9 mouse cellular contexts compared by ENCODE assay signal in the genomic region with DNA sequence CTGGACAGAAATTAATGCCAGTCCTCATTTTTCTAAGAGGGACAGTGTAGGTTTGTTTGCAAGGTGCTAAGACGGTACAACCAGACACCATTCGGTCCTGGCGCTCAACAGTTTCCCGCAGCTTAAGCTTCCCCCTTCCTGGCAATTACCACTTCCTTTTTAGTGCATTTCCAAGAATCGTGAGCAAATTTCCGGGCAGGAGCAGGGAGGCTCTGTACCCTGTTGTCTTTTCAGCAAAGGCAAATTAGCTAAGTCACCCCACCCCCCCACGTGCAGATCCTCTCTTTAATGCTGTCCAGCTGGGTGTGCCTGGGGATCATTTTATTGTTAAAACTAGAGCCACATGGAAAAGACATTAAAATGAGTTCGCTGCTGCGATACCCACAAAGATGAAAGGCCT.
DNase-seq lines count a peak whose midpoint lies in the region; ATAC-seq and TF ChIP-seq lines count a peak whose summit lies in the region.
"Had no signal": no experiment of that assay in that cellular context is flagged by ENCODE, and none has a peak within 500 bp of the region (broad histone marks: within the 10 kb centered on the region; RNA-seq: fewer than 3 reads in every experiment).

No protein-coding gene starts in this region.

- no peak overlapping the region for H3K4me3 ChIP-seq in embryonic facial prominence, embryonic 15.5 days (replicated peaks)
- H3K4me3 ChIP-seq in kidney, postnatal 0 days (replicated peaks; ENCODE audit: low read depth, low read length) = no peak overlapping the region
- no peak overlapping the region for H3K4me3 ChIP-seq in hindbrain, embryonic 16.5 days (ENCODE audit: low read length)
- H3K4me3 ChIP-seq: neural tube, embryonic 13.5 days had no signal

- peak overlapping the region; percentile 69 for H3K27ac ChIP-seq in embryonic facial prominence, embryonic 15.5 days (replicated peaks)
- no peak overlapping the region for H3K27ac ChIP-seq in kidney, postnatal 0 days
- H3K27ac ChIP-seq in hindbrain, embryonic 16.5 days (ENCODE audit: low read depth, low read length) = no peak overlapping the region
- H3K27ac ChIP-seq: neural tube, embryonic 13.5 days had no signal

- 20% methylated on average over 9 of the region's 9 CpGs for WGBS in embryonic facial prominence, embryonic 15.5 days
- 29% methylated on average over 9 of the region's 9 CpGs for WGBS in kidney, postnatal 0 days
- WGBS in hindbrain, embryonic 16.5 days = 48% methylated on average over 9 of the region's 9 CpGs

- H3K9me3 ChIP-seq in embryonic facial prominence, embryonic 15.5 days (replicated peaks) = no peaks in the 10 kb centered on the region
- 0 out of 2 replicates have a peak, but pooled peaks cover 4% of the 10 kb centered on the region for H3K9me3 ChIP-seq in kidney, postnatal 0 days (replicated peaks; ENCODE audit: low read length)
- H3K9me3 ChIP-seq in hindbrain, embryonic 16.5 days (ENCODE audit: control insufficient read depth, low read length) = no peaks in the 10 kb centered on the region
- H3K9me3 ChIP-seq: neural tube, embryonic 13.5 days had no signal

- TF ChIP-seq CTCF in kidney, postnatal 0 days (IDR thresholded peaks at IDR 0.05; ENCODE audit: low read depth) = no peak

- peak; percentile 12 for DNase-seq in adrenal gland, postnatal 10 days
- no peak for DNase-seq in adrenal gland, adult 8-10 months
- DNase-seq in kidney, postnatal 0 days (ENCODE audit: low spot score) = peak; percentile 64
- peak; percentile 62 for DNase-seq in lung, postnatal 14 days
- DNase-seq in left cerebral cortex, adult 18-20 months (ENCODE audit: low spot score in 2 of 2) = no peak
- DNase-seq in right cerebral cortex, postnatal 25 days = no peak

- no peaks in the 10 kb centered on the region for H3K36me3 ChIP-seq in embryonic facial prominence, embryonic 15.5 days
- H3K36me3 ChIP-seq in kidney, postnatal 0 days (ENCODE audit: insufficient read depth, low read length) = no peaks in the 10 kb centered on the region
- no peaks in the 10 kb centered on the region for H3K36me3 ChIP-seq in hindbrain, embryonic 16.5 days (ENCODE audit: control insufficient read depth, insufficient read depth, low read length)

- H3K27me3 ChIP-seq in embryonic facial prominence, embryonic 15.5 days = no peaks in the 10 kb centered on the region
- no peaks in the 10 kb centered on the region for H3K27me3 ChIP-seq in kidney, postnatal 0 days (ENCODE audit: insufficient read depth, low read length)
- H3K27me3 ChIP-seq in hindbrain, embryonic 16.5 days (replicated peaks; ENCODE audit: control insufficient read depth, insufficient read depth, low read length) = no peaks in the 10 kb centered on the region
- H3K27me3 ChIP-seq: neural tube, embryonic 13.5 days had no signal

- ATAC-seq in embryonic facial prominence, embryonic 15.5 days (ENCODE audit: insufficient number of reproducible peaks, low FRiP score, low TSS enrichment, low read depth) = no peak
- no peak for ATAC-seq in kidney, postnatal 0 days (replicated peaks; ENCODE audit: low FRiP score, low read depth)
- ATAC-seq in hindbrain, embryonic 16.5 days = no peak

- H3K9ac ChIP-seq in embryonic facial prominence, embryonic 15.5 days = no peak overlapping the region
- no peak overlapping the region for H3K9ac ChIP-seq in kidney, postnatal 0 days (ENCODE audit: low read depth, low read length)
- no peak overlapping the region for H3K9ac ChIP-seq in hindbrain, embryonic 16.5 days (ENCODE audit: low read depth, low read length)
- H3K9ac ChIP-seq: neural tube, embryonic 13.5 days had no signal

- H3K4me1 ChIP-seq in embryonic facial prominence, embryonic 15.5 days = peaks cover 26% of the 10 kb centered on the region
- H3K4me1 ChIP-seq in kidney, postnatal 0 days (replicated peaks; ENCODE audit: insufficient read depth, low read length) = no peaks in the 10 kb centered on the region
- H3K4me1 ChIP-seq in hindbrain, embryonic 16.5 days (ENCODE audit: control insufficient read depth, insufficient read depth, low read depth, low read length) = no peaks in the 10 kb centered on the region; the same call in none of the 2 replicates

- H3K4me2 ChIP-seq in embryonic facial prominence, embryonic 15.5 days (replicated peaks) = no peak overlapping the region
- no peak overlapping the region for H3K4me2 ChIP-seq in kidney, postnatal 0 days (ENCODE audit: low read length)
- no peak overlapping the region for H3K4me2 ChIP-seq in hindbrain, embryonic 16.5 days (ENCODE audit: low read length)
- H3K4me2 ChIP-seq: neural tube, embryonic 13.5 days had no signal

Comparison
In these comparisons a context has a peak if more than half of its experiments do, and no peak if none do; other contexts are left out.
1. DNase-seq: peak in adrenal gland, postnatal 10 days (single experiment), kidney, postnatal 0 days (single experiment) and lung, postnatal 14 days (single experiment); none in adrenal gland, adult 8-10 months (single experiment), left cerebral cortex, adult 18-20 months (0 of 2) and right cerebral cortex, postnatal 25 days (single experiment).